Mouse (Mus musculus) cerebellum, postnatal 36 days (tissue): ENCODE data around the gene AU022252.

Experiments used
- DNase-seq, 2 experiments: peaks; one replicate each; pipeline ENCODE4 v3.0.0; 2021 to 2022; ENCODE audit warnings: mixed read lengths in 2 of 2

The AU022252 gene

GRCm38 (mm10) chr4:119244468-119245240 lies 12.1 kb upstream of the AU022252 start:
- no peak for DNase-seq

- no peak for DNase-seq
These were observed 10.1 kb upstream of the AU022252 start for GRCm38 (mm10) chr4:119242571-119242970.

GRCm38 (mm10) chr4:119241664-119242063 lies 9.2 kb upstream of the AU022252 start:
- peak in 1 of 2 experiments; percentile 24 for DNase-seq

- DNase-seq: no peak
These were observed 6.7 kb upstream of the AU022252 start for GRCm38 (mm10) chr4:119239181-119239682.

- no peak for DNase-seq
These were observed 6.1 kb upstream of the AU022252 start for GRCm38 (mm10) chr4:119238661-119239060.

GRCm38 (mm10) chr4:119234348-119234747 lies 1.8 kb upstream of the AU022252 start:
- no peak for DNase-seq

GRCm38 (mm10) chr4:119233256-119233901 lies 867 bp upstream of the AU022252 start:
- DNase-seq: peak in 1 of 2 experiments; percentile 51

GRCm38 (mm10) chr4:119226751-119227150 lies 5.8 kb downstream of the AU022252 start:
- no peak for DNase-seq

GRCm38 (mm10) chr4:119225719-119226118 lies 6.8 kb downstream of the AU022252 start:
- DNase-seq: no peak

GRCm38 (mm10) chr4:119224534-119224933 lies 8.0 kb downstream of the AU022252 start:
- DNase-seq: no peak

- peak in 1 of 2 experiments; percentile 32 for DNase-seq
These were observed 8.8 kb downstream of the AU022252 start for GRCm38 (mm10) chr4:119223696-119224095.

- no peak for DNase-seq
These were observed 14.3 kb downstream of the AU022252 start, which contains the start of gene Tmem269 for GRCm38 (mm10) chr4:119218169-119218568. TSS of gene Tmem269 (minus strand) at chr4:119218217.

- DNase-seq: no peak
These were observed 15.8 kb downstream of the AU022252 start for GRCm38 (mm10) chr4:119216667-119217066.

GRCm38 (mm10) chr4:119204672-119205071 lies 27.8 kb downstream of the AU022252 start:
- peak; percentile 23 to 42 for DNase-seq

GRCm38 (mm10) chr4:119198105-119198504 lies 34.4 kb downstream of the AU022252 start:
- no peak for DNase-seq

GRCm38 (mm10) chr4:119195582-119196320 lies 36.8 kb downstream of the AU022252 start:
- no peak for DNase-seq

- peak; percentile 75 to 88 for DNase-seq
These were observed 37.5 kb downstream of the AU022252 start, which contains the start of gene Svbp for GRCm38 (mm10) chr4:119194909-119195581. TSS of gene Svbp (plus strand) at chr4:119195306.

- DNase-seq: no peak
These were observed 39.8 kb downstream of the AU022252 start for GRCm38 (mm10) chr4:119192757-119193156.

- no peak for DNase-seq
These were observed 41.2 kb downstream of the AU022252 start for GRCm38 (mm10) chr4:119191273-119191672.

- no peak for DNase-seq
These were observed 41.9 kb downstream of the AU022252 start for GRCm38 (mm10) chr4:119190618-119191017.

GRCm38 (mm10) chr4:119189864-119190263 lies 42.6 kb downstream of the AU022252 start, which contains the start of gene Ermap:
TSS of gene Ermap (minus strand) at chr4:119190011.
- no peak for DNase-seq

GRCm38 (mm10) chr4:119189392-119189791 lies 43.1 kb downstream of the AU022252 start:
- no peak for DNase-seq
